Mouse (Mus musculus) hindbrain, embryonic 10.5 days (tissue): Measurements from ENCODE around the gene E330009J07Rik. TPM values are rescaled to one million over a fixed set of nuclear protein-coding genes. Genes with fewer than 3 reads are reported as not detected.

Experiments used
- DNase-seq: peaks from one replicate; pipeline ENCODE4 v3.0.0-alpha.2; 2017; ENCODE audit warnings: low spot score
- H3K27ac ChIP-seq: fragments of 300-500 bp; sonication (generic); 2 replicates; pipeline ENCODE4 v1.5.1; 2016; ENCODE audit warnings: mild to moderate bottlenecking, moderate library complexity
- H3K27me3 ChIP-seq: fragments of 300-500 bp; sonication (generic); 2 replicates; pipeline ENCODE4 v1.6.1; 2016; ENCODE audit warnings: mild to moderate bottlenecking; ENCODE audit not compliant: poor library complexity, insufficient read depth, severe bottlenecking
- H3K36me3 ChIP-seq: fragments of 300-500 bp; sonication (generic); 2 replicates; pipeline ENCODE4 v1.6.1; 2016; ENCODE audit warnings: mild to moderate bottlenecking, moderate library complexity
- H3K4me1 ChIP-seq: fragments of 300-500 bp; sonication (generic); replicated peaks from 2 replicates; pipeline ENCODE4 v1.6.1; 2016; ENCODE audit warnings: mild to moderate bottlenecking
- H3K4me3 ChIP-seq: fragments of 300-500 bp; sonication (generic); 2 replicates; pipeline ENCODE4 v1.5.1; 2016; ENCODE audit warnings: mild to moderate bottlenecking, moderate library complexity
- H3K9me3 ChIP-seq: fragments of 300-500 bp; sonication (generic); 2 replicates; pipeline ENCODE4 v1.6.1; 2016; ENCODE audit warnings: mild to moderate bottlenecking, moderate library complexity
- WGBS: fragments of 180-500 bp; shearing (Covaris S2); methylation state at CpG from one replicate; pipeline ENCODE4 v1.1.7; 2016; 5-methylcytosine and 5-hydroxymethylcytosine counted together
- polyA plus RNA-seq: library from polyadenylated mRNA; unstranded; fragments of >200 nt; fragmentation: Nextera tagmentation; extraction: Ambion mirVana; gene quantifications from 2 replicates; pipeline ENCODE4 v1.2.1, GENCODE M21; 2016

The E330009J07Rik gene
- polyA plus RNA-seq, 1 experiment from 2014 or later: 10.1 TPM

DNA sequence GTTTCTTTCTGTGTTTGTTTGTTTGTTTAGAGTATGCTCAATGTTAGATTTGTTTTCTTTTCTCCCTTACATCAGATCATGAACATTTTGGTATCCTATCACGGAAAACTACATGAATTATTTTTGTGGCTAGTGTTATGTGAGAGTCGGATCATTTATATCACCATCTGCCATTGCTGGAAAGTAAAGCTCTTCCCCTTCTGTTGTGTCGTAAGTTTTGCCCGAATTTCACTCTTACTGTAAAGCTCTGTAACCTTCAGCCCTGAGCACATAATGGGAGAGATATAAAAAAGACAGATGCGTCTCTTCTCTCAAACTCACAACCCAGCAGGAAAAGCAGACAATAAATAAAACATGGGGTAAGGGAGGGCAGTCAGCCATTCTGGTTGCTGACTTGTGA is 3.0 kb upstream of the E330009J07Rik start, which contains the start of gene Wee2:
TSS of gene Wee2 (plus strand) at position 153 of the 400 bp plus-strand sequence.
- no peak within 1 kb of the TSS for H3K27ac ChIP-seq
- H3K4me3 ChIP-seq: no peak within 1 kb of the TSS
- DNase-seq: no peak
- 80% methylated on average over 5 of the region's 5 CpGs for WGBS
- no peaks in the 10 kb centered on the region for H3K36me3 ChIP-seq
- H3K27me3 ChIP-seq: peaks cover 51% of the 10 kb centered on the region
- H3K9me3 ChIP-seq: no peaks in the 10 kb centered on the region
- H3K4me1 ChIP-seq: peaks cover 18% of the 10 kb centered on the region

DNA sequence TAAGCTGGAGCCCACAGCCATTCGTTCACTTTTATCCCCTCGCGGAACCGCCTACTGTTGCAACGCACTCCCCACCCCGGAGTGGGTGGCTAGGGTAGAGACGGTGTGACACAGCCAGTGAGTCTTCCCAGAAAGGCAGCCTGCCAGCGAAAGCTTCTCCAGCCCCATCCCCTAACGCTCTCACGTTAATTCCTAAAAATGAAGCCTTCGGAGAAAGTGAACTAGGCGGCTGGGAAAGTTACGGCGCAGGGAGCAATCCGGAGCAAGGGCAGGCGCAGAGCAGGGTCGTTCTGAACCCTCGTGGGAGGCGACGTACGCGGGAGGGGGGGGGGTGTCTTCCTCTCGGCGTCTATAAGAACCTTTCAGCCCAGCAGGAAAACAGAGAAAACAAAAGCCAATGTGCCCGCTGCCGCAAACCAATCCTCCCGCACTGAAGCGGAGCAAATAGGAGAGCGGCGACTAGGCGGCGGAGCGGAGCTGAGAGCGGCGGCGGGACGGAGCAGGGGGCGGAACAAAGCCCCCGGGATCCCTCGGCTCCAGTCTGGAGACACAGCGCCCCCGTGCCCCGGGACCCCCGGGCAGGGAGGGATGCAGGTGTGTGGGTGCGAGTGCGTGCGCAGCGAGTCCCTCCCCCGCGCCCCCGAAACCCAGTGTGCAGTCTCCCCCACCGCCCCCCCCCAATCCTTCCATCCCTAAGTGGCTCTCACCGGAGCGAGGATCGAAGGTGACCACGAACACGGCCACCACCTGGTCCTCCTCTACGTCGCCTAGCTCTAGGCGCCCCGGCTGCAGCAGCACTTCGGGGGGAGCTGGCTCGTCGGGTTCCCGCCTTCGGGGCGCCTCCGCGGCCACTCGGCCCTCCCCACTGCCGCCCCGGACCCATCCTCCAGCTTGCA is 536 bp downstream of the E330009J07Rik start:
- Histone ChIP-seq H3K4me3 (peak overlapping the region; percentile 88), H3K4me1 (peaks cover 21% of the 10 kb centered on the region), H3K9me3 (no peaks in the 10 kb centered on the region), H3K36me3 (no peaks in the 10 kb centered on the region), H3K27me3 (peaks cover 34% of the 10 kb centered on the region), H3K27ac (peak overlapping the region; percentile 96)
- 1% methylated on average over 72 of the region's 72 CpGs for WGBS
- DNase-seq: peak; percentile 66

DNA sequence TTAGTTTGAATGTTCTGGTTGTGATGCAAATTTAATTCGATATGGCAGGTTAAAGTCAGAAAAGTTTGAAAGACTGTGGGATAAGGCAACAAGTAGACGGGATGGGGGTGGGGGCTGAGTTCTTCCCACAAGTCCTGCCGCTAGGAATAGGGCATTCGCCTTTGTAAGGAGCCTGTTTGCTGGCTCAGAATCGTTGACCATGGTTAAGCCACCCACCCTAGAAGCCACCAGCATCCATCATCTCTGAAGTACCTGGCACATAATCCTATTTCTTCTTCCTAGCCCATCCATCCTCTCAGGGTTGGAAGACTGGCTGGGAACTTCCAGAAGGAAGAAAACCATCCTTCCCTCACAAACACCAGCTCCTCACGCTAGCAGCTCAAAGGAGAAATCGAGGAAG is 1.2 kb downstream of the E330009J07Rik start:
- DNase-seq: peak; percentile 11
- H3K36me3 ChIP-seq: no peaks in the 10 kb centered on the region
- H3K27me3 ChIP-seq: peaks cover 28% of the 10 kb centered on the region
- WGBS: 10% methylated on average over 7 of the region's 7 CpGs
- peaks cover 24% of the 10 kb centered on the region for H3K4me1 ChIP-seq
- peak overlapping the region; percentile 96 for H3K27ac ChIP-seq
- no peaks in the 10 kb centered on the region for H3K9me3 ChIP-seq
- H3K4me3 ChIP-seq: peak overlapping the region; percentile 88

DNA sequence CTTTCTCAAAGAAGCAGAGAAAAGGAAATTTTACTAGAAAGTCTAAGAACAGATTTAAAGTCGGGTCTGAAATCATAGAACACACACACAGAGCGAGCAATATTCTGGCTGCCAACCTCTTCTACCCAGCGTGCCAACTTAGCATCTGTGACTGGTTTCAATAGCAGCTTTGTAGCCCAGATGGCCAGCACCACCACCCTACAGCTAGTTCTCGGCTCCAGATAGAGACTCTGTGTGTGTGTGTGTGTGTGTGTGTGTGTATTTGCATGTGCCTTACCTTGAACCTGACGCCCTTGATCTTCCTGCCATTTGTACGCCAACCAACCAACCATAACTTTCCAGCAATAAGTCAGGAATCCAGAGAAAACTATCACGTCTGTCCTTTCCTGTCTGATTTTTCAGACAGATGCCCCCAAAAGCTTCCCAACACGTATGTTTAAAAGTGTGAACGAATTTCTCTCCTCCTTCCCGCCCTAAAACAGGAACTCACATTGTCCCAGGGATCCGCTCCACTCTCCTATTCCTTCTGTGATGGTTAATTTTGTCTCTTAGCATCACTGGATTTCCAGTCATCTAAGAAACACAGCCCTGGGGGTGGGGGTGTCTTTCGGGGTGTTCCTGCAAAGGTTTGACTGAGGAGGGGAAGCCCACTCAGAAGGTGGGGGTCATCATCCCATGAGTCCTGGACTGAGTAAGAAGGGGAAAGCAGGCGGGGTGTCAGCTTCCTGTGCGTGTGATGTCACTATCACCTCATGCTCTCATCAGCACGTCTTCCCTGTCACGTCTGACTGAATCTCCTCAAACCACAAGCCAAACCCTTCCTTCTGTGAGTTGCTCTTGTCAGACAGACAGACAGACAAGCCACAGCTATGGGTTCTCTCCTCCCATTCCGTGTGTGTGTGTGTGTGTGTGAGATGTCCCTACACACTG is 3.3 kb downstream of the E330009J07Rik start:
- H3K4me1 ChIP-seq: peaks cover 24% of the 10 kb centered on the region
- no peaks in the 10 kb centered on the region for H3K9me3 ChIP-seq
- no peak overlapping the region for H3K4me3 ChIP-seq
- H3K36me3 ChIP-seq: no peaks in the 10 kb centered on the region
- peaks cover 12% of the 10 kb centered on the region for H3K27me3 ChIP-seq
- no peak overlapping the region for H3K27ac ChIP-seq
- 86% methylated on average over 17 of the region's 17 CpGs for WGBS
- no peak for DNase-seq

DNA sequence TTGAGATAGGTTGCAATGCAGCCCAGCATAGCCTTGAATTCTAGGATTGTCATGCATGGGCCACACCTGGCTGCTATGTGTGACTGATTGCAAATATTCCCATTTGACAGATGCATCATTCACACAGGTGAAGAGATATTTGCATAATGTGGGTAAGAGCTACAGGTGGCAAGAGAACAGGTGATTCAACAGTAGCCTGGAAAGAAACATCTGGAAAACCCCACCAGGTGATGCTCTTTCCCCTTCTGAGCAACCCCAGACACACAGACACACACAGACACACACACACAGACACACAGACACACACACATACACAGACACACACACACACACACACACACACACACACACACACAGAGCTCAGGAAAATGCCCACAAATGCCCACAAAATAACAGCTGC is 4.1 kb downstream of the E330009J07Rik start:
- Histone ChIP-seq H3K9me3 (no peaks in the 10 kb centered on the region), H3K27ac (no peak overlapping the region), H3K36me3 (no peaks in the 10 kb centered on the region), H3K4me1 (peaks cover 24% of the 10 kb centered on the region), H3K27me3 (peaks cover 4% of the 10 kb centered on the region; the same call in 1 of the 2 replicates), H3K4me3 (no peak overlapping the region)
- DNase-seq: no peak

DNA sequence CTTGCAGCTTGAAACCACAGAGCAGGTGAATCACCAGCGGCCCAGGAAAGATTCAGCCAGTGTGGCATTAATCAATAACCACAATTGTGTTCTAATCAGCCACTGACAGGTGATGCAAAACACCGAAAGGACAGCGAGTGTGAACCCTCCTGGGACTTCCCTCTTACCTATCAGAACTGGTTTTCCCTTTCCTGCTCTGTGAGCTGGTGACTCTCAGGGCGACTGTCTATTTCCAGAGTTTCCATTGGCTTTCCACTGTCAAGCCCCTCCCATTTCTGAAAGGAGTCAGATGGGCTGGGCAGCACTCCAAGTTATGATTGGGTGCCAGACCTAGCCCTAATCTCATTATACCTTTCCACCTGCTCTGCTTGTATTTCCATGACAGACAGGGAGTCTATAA is 4.6 kb downstream of the E330009J07Rik start:
- Histone ChIP-seq H3K27me3 (no peaks in the 10 kb centered on the region; the same call in 1 of the 2 replicates), H3K36me3 (no peaks in the 10 kb centered on the region), H3K4me3 (no peak overlapping the region), H3K4me1 (peaks cover 23% of the 10 kb centered on the region), H3K9me3 (no peaks in the 10 kb centered on the region), H3K27ac (no peak overlapping the region)
- no peak for DNase-seq
- WGBS: 61% methylated on average over 4 of the region's 4 CpGs

DNA sequence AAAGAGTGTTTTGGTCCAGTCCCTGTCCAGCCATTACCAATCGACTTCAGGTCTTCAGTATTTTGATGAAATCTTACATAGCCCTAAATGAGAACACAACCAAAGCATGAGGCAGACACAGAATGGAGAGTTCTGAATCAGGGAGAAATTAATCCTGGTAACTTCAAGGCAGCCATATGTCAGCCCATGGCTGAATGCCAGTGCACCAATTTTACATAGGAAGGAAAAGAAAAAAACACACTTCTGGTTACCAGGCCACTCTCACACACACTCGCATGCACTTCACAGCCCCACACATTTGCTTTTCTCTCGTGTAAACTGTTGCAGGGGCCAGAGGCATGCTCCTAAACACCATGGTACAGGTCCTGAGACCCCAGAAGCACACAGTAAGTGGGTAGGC is 5.1 kb downstream of the E330009J07Rik start:
- H3K9me3 ChIP-seq: no peaks in the 10 kb centered on the region
- no peak for DNase-seq
- no peak overlapping the region for H3K4me3 ChIP-seq
- peaks cover 19% of the 10 kb centered on the region for H3K4me1 ChIP-seq
- H3K27me3 ChIP-seq: no peaks in the 10 kb centered on the region; the same call in 1 of the 2 replicates
- 89% methylated on average over 3 of the region's 3 CpGs for WGBS
- H3K36me3 ChIP-seq: no peaks in the 10 kb centered on the region
- H3K27ac ChIP-seq: no peak overlapping the region

DNA sequence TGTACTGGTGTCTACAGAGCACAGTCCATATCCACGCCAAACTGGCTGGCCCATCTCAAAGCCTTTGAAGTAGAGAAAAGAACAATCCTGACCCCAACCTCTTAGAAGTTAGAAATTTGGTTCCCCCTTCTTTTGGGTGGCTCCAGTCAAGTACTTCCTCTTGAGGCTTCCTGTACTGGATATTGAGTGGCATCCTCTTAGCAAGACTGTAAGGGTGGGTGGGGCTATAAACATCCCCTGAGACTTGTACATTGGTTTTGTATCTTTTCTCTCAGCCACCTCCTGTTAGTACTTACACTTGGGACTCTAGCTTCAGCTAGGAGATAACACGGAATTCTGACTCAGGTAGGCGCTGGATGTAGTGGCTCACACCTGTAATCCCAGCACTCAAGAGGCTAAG is 5.7 kb downstream of the E330009J07Rik start:
- Histone ChIP-seq H3K4me3 (no peak overlapping the region), H3K9me3 (no peaks in the 10 kb centered on the region), H3K4me1 (peaks cover 18% of the 10 kb centered on the region), H3K27me3 (no peaks in the 10 kb centered on the region; the same call in 1 of the 2 replicates), H3K36me3 (no peaks in the 10 kb centered on the region), H3K27ac (no peak overlapping the region)
- no peak for DNase-seq
- WGBS: 90% methylated on average over 3 of the region's 3 CpGs

DNA sequence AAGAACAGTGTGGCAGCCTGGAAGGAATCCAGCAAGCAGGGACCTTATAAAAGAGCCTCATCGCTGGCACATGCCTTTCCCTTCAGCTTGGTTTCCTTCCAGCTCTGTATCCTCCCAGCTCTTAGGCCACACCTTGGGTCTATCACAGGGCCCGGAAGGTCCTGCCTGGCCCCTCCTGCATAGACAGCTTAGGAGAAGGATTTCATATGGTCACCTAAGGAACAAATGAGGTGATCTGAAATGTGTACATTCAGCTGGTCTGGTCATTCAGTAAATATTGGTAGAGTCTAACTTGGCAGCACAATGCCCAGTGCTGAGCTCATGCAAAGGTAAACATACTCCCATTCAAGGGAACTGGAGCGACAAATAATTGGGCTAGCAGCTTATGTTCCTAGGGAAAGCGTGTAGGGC is 6.4 kb downstream of the E330009J07Rik start:
- Histone ChIP-seq H3K9me3 (no peaks in the 10 kb centered on the region), H3K36me3 (no peaks in the 10 kb centered on the region), H3K27me3 (no peaks in the 10 kb centered on the region; the same call in 1 of the 2 replicates), H3K4me1 (peaks cover 12% of the 10 kb centered on the region), H3K4me3 (no peak overlapping the region), H3K27ac (no peak overlapping the region)
- WGBS: 87% methylated on average over 4 of the region's 4 CpGs
- no peak for DNase-seq

DNA sequence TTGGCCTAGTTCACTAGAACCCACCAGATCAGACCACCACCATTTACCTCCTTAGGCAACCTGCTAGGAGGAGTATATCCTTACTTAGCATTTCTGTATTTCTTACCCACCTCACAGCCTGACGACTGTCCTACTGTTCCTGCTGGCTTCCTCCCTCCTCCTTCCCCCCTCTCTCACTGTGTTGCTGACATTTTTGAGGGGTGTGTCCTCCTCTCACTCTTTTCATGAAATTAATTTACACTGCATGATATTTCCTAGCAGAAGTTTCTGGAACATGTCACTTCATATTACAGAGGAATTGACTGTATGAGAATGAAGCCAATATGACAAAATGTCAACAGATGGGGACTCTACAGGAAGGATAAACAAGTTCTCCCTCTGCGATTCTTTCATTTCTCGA is 7.2 kb downstream of the E330009J07Rik start:
- Histone ChIP-seq H3K4me1 (peaks cover 3% of the 10 kb centered on the region; the same call in 1 of the 2 replicates), H3K36me3 (no peaks in the 10 kb centered on the region), H3K27me3 (no peaks in the 10 kb centered on the region), H3K9me3 (no peaks in the 10 kb centered on the region), H3K4me3 (no peak overlapping the region), H3K27ac (no peak overlapping the region)
- 78% methylated on average over 3 of the region's 3 CpGs for WGBS
- DNase-seq: no peak

DNA sequence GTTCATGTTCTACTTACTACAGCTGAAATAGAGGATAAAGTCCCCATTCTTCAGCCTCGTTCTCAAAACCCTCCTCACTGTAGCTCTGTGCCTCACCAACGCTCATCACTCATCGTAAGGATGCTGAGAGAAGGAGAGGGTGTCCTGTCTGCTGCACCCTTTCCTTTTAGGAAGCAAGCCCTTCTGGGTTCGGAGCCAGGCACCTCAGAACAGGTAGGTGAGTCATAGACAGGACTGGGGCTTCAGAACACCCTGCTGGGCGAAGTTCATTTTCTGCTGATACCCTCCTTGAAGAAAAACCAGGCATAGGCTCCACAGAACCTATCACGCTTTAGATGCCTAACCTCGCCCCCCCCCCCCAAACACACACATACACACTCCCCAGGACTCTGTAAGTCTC is 8.5 kb downstream of the E330009J07Rik start:
- 87% methylated on average over 7 of the region's 7 CpGs for WGBS
- no peak for DNase-seq
- Histone ChIP-seq H3K4me3 (no peak overlapping the region), H3K9me3 (no peaks in the 10 kb centered on the region), H3K27me3 (no peaks in the 10 kb centered on the region), H3K36me3 (0 out of 2 replicates have a peak, but pooled peaks cover 3% of the 10 kb centered on the region), H3K27ac (no peak overlapping the region), H3K4me1 (0 out of 2 replicates have a peak, but pooled peaks cover 3% of the 10 kb centered on the region)

DNA sequence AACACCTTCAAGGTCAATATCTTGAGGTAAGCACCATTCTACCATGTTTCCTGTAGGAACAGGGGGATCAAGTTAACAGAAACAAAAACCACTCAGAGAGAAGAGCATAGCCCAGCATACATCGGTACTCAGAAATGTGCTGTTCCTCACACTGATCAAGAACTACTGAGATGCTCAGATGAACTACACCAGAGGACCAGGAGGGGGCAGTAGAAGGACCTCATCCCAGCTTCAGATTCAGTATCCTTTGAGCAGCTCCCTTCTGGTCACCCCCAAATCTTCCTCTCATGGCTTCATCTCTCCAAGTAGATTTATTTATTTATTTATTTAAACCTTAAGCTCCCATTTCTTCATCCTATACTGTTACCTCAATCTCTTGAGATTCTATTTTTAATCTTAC is 12.2 kb downstream of the E330009J07Rik start:
- H3K4me3 ChIP-seq: no peak overlapping the region
- H3K4me1 ChIP-seq: no peaks in the 10 kb centered on the region
- peaks cover 16% of the 10 kb centered on the region; the same call in 1 of the 2 replicates for H3K36me3 ChIP-seq
- H3K27ac ChIP-seq: no peak overlapping the region
- H3K9me3 ChIP-seq: no peaks in the 10 kb centered on the region
- no peaks in the 10 kb centered on the region for H3K27me3 ChIP-seq
- WGBS: 58% methylated on average over 1 of the region's 1 CpGs
- DNase-seq: peak; percentile 36
